Mouse (Mus musculus): ENCODE measurements around the gene Dleu7.

GRCm38 (mm10) chr14:62324943-62325342 is 32.1 kb upstream of the Dleu7 start:
- TF ChIP-seq POLR2A (IDR thresholded peaks at IDR 0.05; ENCODE audit: low read depth, low read length) (no peak), CTCF (IDR thresholded peaks at IDR 0.05; ENCODE audit: borderline replicate concordance, insufficient read depth, low read length) (no peak)
